Mouse (Mus musculus) retina, postnatal 7 days (tissue): ENCODE results near the gene Stn1.

Experiments used
- DNase-seq: peaks from one replicate; pipeline ENCODE4 v3.0.0-alpha.2; 2012; ENCODE audit warnings: low read depth, low spot score

Gene Stn1

DNA sequence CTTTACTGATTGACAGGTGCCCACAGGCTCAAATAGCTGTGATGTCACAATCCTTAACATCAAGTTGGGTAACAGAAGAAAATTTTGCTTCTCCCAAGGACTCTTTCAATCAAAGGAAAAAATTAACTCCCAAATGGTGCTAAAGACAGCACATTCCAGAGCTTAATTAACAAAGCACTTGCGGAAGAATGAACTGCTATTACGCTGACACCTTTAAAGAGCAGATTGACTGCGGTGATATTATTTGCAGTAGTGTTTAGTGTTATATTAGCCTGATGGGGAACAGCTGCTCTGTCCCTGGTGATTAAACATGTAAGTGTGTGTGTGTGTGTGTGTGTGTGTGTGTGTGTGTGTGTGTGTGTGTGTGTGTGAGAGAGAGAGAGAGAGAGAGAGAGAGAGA lies 7.7 kb upstream of the Stn1 start:
- no peak for DNase-seq

DNA sequence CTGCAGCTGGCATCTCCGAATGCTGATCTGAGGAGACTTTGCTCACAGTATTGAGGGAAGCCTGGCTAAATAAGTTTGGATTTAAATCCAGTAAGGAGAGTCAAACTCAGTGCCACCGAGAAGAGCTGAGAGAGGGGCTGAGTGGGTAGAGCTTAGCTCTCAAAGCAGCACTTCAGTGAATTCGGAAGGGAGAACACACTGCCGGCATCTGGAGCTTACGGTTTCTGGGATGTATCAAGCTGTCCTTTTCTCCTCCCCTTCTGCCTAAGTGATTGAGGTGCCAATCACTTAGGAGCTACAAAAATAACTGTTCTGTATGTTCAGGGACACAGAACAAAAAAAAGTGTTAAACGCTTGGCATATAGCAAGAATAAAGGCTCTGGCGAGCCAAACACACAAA lies 5.1 kb upstream of the Stn1 start:
- no peak for DNase-seq

DNA sequence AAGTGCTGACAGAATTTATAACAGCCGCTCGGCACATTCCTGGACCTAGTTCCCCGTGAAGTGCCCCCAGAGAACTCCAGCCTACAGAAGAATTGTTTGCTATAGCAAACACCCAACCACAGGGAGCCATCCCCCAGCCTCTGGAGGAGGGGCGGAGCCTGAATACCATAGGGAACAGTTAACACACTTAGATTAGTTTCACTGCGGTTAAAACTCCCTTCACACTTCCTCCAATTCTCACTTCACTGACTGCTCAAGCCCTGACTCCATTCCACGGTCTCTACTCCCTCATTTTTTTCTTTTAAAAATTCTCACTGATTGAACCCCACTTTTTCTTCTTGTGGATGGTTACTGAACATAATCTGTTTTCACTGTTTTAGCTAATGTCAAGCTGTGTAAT lies 1.5 kb upstream of the Stn1 start:
- no peak for DNase-seq

DNA sequence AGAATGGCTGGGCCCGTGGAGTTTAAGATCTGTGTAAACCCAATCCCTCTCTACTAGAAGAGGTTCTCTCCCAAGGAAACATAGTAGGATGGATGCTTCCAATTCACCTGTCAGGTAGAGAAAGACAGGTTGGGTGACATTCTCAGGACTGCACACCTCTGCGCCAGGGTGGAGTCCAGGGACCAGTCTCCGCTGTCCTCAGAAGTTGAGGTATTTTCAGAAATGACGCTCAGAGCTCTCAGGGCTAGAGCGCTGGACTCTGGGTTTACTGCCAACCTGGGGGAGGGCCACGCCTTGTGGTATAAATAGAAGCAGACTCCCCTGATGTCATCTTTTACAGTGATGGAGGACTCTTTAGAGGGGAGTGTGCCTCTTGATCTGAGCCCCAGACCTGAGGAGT lies 572 bp upstream of the Stn1 start:
- DNase-seq = no peak

DNA sequence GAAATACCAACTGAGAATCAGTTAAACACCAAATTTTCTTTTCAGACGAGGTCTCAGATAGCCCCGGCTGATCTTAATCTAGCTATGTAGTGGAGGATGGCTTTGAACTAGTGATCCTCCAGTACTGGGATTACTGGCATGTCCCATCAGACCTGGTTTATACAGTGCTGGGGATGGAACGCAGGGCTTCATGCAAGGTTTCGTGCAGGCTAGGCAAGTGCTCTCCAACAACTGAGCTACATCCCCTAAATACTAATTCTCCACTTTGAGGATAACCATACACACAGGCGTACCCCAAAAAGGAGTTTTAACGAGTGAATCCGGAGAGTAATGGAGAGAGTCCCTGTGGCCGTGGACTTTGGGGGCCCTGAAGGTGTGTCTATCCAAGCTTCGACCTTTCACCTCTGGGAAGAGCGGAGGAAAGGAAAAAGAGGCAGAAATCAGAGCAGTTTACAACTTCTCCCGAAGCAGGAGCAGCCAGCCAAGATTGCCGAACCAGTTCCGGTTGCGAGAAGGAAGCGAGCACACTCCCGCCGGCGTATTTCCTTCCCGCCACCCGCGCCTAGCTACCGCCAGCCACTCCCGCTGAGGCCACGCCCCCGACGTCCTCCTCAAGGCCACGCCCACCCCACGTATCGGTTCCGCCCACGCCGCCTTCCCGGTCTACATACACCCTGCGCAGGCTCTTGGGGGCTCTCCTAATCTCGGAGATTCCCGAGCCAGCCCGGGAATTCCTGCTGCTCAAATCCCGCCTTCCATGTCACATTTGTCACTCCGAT lies 597 bp downstream of the Stn1 start:
- DNase-seq = peak; percentile 92

DNA sequence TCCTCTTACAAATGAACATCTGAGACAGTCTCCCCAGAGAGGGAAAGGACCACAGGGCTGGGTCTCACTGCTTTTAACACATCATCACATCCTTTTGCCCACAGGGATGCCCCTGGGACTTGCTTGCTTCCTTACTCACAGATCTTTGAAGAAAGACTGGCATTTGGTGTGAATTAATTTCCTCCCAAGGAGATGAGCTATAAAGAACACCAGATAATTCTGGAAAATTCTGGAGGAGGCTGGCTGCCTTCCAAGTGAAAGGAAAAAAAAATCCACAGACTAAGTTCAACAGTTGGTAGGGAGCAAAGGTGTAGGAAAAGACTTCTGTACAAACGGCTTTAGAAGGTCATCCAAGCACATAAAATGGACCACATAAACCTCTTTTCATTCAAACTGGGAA lies 3.2 kb downstream of the Stn1 start:
- no peak for DNase-seq

DNA sequence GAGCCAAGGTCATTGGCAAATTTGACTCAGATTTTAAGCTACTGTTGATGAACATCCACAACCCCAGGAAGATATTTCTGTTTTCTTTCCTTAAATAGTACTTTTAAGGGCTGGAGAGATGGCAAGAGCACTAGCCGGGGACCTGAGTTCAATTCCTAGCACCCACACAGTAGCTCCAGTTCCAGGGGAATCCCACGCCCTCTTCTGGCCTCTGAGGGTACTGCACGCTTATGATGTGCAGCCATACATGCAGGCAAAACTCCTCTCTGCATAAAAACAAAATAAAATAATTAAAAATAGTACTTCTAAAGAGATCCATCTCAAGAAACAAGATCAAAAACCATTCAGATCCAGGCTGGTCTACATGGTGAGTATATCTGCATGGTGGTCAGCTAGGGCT lies 4.9 kb downstream of the Stn1 start:
- no peak for DNase-seq

DNA sequence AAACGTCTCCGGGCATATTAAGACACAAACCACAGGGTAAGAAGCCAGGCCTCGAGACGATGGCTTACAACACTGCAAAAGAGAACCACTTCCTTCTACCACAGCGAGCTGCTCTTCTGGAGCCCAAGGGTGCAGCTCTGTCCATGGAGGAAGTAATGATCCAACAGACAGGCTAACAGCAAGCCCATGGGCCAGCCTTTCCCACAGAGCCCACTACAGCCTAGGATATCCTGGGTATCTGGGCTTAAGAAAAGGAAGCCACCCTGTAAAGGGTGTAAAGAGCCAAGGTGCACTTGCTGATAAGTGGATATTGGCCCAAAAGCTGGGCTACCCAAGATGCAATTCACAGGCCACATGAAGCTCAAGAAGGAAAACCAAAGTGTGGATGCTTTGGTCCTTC lies 6.0 kb downstream of the Stn1 start:
- no peak for DNase-seq

DNA sequence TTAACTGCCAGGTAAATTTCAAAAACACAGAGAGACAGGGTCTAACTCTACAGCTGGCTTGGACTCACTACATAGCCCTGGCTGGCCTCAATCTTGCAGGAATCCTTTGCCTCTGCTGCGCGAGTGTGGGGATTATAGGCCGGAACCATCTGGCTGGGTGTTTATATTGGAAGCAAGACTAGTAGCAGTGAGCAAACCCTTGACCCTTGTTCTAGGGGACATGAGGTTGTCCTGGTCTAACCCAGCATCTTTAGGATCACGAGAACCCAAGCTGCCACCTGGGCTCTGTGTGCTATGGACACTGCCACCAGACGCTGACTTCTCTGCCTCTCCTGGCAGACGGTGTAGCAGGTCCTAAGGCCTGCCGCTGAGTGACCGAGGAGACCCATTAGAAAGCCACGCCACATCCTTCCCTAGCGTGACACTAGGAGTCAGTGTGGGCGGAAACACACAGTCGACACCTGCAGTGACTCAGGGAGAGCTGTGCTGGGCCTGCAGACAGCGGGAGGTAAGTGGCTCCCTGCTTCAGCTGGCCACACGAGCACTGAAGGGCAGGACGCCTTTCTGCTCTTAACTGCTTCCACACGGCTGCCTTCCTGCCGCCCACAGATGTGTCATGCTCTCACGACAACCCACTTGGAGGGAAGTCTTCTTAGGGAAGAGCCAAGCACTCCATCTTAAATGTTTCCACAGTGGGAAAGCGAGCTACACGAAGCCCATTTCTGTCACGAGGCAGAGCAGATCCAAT lies 10.9 kb downstream of the Stn1 start:
- no peak for DNase-seq

DNA sequence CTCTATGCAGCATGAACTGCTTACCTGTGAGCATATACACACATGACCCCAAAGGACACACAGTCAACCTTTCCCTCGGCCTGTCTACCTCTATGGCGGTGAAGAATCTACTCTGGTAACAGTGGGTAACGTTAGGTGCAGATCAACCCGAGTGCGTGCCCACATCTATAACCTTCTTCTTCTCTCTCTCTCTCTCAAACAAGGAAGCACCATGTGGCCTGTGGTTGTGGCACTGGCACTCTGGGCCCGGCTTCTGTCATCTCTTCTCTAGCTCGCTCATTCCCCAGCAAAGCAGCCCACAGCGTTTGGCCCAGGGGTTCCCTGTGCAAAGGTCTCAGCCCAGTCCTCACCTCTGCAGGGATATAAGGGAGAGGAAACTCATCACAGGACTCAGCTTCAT lies 12.4 kb downstream of the Stn1 start:
- no peak for DNase-seq

DNA sequence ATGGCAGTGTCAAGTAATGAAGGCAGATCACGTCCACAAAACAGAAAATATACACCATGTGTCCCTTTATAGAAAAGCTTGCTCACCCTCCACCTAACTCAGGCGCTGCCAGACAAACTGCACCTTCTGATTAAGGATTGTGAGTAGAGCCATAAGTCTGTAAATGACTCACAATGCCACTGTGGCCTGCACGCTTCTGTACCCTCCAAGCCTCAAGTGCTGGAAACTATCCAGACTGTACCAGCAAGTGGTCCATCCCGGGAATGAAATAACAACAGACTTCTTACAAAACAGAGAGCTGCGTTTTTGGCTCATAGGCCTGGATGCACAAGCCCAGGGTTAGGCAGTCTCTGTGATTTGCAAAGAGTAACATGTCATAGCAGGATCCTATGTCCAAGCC lies 15.9 kb downstream of the Stn1 start:
- no peak for DNase-seq

DNA sequence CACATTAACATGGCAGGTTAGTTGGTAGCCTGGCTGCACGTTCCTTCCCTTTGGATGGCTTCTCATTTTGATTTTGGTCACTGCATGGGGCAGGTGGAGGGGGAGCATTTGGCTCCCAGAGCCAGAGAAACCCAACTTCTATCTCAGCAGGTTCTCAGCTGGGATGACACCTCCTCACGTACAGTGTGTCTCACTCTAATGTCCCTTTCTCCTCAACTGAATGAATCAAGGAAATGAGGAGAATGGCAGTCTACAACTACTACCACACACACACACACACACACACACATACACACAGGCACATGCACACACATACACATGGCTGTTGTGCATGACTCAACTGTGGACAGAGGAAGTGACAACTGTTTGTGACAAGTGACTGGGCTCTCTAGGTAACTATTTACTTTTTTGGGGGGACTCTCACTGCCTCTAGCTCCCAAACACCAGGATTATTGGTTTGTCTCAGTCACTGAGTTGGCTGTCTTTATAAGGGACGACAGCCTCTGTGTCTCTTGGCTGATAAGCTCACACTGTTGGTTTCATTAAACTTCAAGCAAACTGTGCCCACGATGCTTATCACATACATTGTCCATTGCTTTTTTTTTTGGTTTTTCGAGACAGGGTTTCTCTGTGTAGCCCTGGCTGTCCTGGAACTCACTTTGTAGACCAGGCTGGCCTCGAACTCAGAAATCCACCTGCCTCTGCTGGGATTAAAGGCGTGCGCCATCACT lies 18.0 kb downstream of the Stn1 start:
- DNase-seq = no peak

DNA sequence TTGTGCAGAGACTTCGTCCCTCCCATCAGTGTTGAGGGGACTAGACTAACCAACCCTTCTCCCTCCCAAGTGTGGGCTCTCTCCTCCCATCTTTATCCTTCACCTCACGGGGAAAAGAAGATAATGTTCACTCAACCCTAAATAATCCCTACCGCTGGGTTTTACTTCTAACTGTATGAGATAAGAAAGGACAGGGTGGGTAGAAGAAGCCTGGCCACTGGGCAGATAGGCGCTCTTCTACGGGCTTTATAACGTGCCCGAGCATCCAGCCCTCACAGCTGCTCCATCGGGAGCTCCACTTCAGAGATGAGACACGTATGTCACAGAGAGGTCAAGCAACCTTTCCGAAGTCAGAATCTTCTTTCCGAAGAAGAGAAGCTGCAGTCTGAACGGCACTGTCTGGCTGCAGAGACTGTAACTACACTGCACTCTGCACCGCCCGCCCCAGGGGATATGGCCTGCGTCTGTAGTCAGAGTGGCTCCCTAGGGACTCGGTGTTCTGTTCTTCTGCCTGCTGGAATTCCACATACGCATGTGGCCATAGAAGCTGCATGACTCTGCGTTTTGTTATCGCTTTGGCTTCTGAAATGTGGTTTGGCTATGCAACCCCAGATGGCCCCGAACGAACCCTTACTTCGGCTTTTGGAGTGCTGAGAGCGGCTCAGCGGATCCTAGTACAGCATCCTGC lies 18.7 kb downstream of the Stn1 start:
- no peak for DNase-seq

DNA sequence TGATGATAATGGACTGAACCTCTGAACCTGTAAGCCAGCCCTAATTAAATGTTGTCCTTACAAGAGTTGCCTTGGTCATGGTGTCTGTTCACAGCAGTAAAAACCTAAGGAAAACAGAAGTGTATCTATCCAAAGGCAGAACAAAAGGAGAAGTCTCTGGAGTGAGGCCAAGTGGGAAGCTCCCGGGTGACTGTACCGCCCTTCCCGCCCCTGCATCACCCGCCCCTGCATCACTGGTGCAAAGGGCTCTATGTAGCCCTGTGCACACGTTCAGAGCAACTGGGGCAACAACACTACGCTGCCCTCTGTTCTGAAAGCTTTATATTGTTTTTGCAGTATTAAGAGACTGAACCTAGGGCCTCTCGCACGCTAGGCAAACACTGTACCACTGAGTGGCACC lies 19.7 kb downstream of the Stn1 start:
- DNase-seq = no peak

DNA sequence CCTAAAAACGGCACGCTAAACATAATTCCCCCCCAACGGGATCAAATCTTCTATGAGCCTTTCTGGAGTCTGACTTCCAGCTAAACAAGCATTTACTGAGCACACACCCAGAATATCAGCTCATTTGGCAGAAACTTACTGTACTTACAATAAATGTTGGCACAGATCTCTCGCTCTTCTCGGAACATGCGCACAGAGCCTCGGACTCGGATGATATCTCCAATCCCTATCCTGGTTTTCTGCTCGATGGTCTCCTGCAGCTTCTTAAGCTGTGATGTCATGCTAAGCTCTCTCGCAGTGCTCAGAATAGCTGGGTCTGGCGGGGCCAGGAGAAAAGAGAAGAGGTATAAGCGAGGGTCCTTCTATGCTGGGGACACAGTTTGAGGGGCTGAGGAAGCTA lies 20.4 kb downstream of the Stn1 start:
- no peak for DNase-seq

DNA sequence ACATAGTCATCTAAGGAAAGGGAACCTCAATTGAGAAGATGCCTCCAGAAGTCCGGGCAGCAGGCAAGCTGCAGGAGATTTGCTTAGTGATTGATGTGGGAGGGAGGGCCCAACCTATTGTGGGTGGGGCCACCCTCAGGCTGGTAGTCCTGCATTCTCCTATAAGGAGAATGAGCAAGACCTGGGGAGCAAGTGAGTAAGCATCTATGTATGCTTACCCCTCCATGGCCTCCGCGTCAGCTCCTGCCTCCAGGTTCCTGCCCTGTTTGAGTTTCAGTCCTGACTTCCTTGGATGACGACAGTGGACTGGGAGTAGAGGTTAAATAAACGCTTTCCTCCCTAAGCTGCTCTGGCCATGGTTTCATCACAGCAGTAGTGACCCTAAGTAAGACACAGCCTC lies 22.2 kb downstream of the Stn1 start:
- DNase-seq = no peak

DNA sequence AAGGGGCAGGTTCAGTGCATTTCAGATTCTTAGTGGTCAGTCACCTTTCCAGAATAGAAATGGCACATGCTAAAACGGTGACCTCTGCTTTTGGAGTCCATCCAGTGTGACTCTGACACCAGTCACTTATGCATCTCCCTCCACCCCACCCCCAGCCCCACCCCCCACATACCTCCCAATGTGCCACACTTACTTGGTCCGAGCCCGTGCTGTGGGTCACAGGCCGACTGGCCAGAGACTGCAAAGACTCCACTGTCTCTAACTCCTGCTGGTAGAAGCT lies 23.7 kb downstream of the Stn1 start:
- no peak for DNase-seq

DNA sequence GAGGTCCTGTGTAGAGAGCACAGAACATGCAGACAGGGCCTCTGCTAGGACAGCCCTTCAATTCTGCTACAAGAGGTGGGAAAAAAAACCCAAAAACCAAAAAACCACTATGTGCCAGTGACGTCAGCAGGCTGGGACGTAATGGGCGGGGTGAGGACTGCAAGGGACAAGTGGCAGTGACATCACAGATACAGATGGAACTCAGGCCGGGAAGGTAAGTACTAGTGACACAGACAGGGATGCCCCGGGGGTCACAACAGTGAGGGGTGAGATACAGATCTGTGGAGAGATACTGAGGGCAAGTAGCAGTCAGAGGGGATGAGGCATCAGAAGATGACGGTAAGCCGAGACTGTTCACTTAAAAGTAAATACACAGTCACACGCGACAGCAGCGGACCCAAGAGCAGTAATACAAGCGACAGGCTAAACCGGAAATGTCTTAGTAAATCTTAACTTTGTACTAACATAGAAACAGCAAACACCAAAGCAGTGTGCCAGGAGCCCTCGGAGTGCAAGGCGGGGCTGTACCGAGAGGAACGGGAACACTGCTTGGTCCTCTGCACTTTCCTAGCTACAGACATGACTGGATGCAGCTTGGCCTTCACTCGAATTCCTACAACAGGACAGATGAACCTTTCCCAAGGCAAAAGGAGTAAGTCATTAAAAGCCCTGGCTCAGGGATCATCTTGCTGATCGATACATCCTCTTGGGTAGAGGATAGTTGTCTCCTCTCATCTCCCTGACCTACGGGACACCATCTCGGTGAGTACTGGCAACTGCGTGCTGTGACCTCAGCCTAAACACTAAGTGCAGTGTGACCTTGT lies 24.3 kb downstream of the Stn1 start:
- no peak for DNase-seq

DNA sequence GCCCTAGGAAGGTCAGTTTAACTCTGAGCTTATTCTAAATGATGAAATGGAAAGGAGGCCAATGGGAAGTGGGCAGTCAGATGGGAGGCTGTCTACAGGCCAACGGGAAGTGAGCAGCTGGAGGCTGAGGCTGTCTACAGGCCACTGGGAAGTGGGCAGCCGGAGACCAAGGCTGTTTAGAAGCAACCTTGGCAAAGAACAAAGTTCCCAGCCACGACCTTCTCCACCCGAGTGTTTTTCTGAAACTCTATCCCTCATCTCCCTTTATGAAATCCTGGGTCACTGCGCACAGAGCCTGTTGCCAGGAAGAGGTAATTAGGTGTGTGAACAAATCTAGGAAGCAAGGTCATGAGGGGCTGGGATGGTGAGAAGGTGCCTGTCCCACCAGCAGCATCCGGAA lies 25.3 kb downstream of the Stn1 start:
- no peak for DNase-seq

DNA sequence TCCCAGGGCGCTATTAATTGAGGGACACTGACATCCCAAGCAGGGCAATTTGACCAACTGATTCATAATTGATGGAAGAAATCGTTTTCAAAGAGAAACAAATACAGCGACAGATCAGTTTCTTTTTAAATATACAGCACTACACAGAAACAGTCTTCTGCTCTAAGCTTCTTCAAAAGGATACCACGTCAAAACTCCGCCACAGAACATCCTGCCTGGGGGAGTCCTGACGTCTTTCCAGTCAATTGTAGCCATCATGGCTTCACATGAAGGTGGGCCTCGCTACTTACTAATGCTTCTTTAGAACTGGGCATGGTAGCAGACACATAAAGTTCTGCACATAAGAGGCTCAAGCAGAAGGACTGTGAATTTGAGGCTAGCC lies 26.0 kb downstream of the Stn1 start:
- no peak for DNase-seq

DNA sequence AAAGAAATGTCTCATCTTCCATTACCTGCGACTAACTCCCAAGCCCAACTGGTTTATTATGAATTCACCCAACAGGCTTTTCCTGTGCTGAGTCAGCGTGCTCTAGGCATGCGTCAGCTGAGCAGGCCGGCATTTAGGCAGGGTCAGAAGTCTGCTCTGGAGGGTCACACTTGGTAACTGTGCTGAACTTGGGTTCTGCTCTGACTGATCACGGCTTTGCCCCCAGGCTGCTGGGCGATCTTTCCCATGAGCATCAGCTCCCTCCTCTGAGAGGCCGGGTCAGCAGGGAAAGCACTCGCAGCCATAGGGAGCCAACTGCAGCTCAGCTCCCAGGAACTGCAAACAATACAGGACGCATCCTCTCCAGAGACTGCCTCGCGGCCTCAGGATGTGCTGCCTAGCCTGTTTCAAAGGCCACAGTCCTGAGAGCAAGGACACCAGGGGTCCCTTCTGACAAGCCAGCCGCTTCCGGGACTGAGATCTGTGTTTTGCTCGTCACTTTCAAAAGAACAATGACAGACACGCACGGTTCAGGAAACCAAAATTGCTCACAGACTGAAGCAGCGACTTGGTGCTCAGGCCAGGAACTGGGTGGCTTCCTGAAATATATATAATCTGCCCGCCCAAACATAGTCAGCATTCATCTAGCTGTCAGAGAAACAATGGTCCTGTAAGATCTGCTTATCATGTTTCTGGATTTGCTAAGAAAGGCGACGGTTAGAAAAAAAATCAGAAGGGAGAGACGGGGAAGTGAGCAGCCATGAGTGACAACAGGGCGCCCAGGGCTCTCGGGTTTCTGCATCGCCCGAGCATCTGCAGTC lies 26.6 kb downstream of the Stn1 start:
- no peak for DNase-seq
